Mouse (Mus musculus) heart, postnatal 0 days (tissue): ENCODE data around the gene Mier2. TPM values are rescaled to one million over a fixed set of nuclear protein-coding genes. Genes with fewer than 3 reads are reported as not detected.
A peak's percentile ranks its signal among the peaks of the same experiment; 100 is the strongest.

Source experiments
- ATAC-seq: fragments of 200-750 bp; cut with Nextera tagmentation; 2 replicates; pipeline ENCODE4 v1.8.0; 2017; ENCODE audit warnings: low read depth, moderate number of reproducible peaks, moderate library complexity; ENCODE audit not compliant: insufficient read depth
- DNase-seq: peaks from one replicate; pipeline ENCODE4 v3.0.0-alpha.2; 2016; ENCODE audit warnings: low spot score
- H3K27ac ChIP-seq: fragments of 300-500 bp; sonication (generic); 2 replicates; pipeline ENCODE4 v1.5.1; 2014; ENCODE audit warnings: low read depth, mild to moderate bottlenecking
- H3K27me3 ChIP-seq: fragments of 300-500 bp; sonication (generic); 2 replicates; pipeline ENCODE4 v1.6.1; 2014; ENCODE audit warnings: low read length, mixed read lengths; ENCODE audit not compliant: control insufficient read depth, insufficient read depth
- H3K36me3 ChIP-seq: fragments of 300-500 bp; sonication (generic); replicated peaks from 2 replicates; pipeline ENCODE4 v1.6.1; 2014; ENCODE audit warnings: low read length, mixed read lengths; ENCODE audit not compliant: control insufficient read depth, insufficient read depth
- H3K4me1 ChIP-seq: fragments of 300-500 bp; sonication (generic); 2 replicates; pipeline ENCODE4 v1.6.1; 2014; ENCODE audit warnings: antibody characterized with exemption; ENCODE audit not compliant: control insufficient read depth, insufficient read depth
- H3K4me2 ChIP-seq: fragments of 300-500 bp; sonication (generic); 2 replicates; pipeline ENCODE4 v1.6.1; 2014; ENCODE audit warnings: low read depth, mild to moderate bottlenecking, low read length, moderate library complexity
- H3K4me3 ChIP-seq: fragments of 300-500 bp; sonication (generic); 2 replicates; pipeline ENCODE4 v1.5.1; 2014; ENCODE audit warnings: low read depth, low read length
- H3K9ac ChIP-seq: fragments of 300-500 bp; sonication (generic); replicated peaks from 2 replicates; pipeline ENCODE4 v1.6.1; 2014; ENCODE audit warnings: low read depth, low read length, mixed read lengths
- H3K9me3 ChIP-seq: fragments of 300-500 bp; sonication (generic); replicated peaks from 2 replicates; pipeline ENCODE4 v1.6.1; 2016; ENCODE audit warnings: low read length; ENCODE audit not compliant: control insufficient read depth
- CTCF ChIP-seq: IDR thresholded peaks from 2 replicates; pipeline ENCODE4 v1.5.1; 2016; ENCODE audit warnings: antibody characterized with exemption, control low read depth, low read depth
- EP300 ChIP-seq: IDR thresholded peaks from 2 replicates; pipeline ENCODE4 v1.6.1; 2016; ENCODE audit warnings: antibody characterized with exemption, low read depth
- WGBS: fragments of 180-500 bp; shearing (Covaris S2); extraction: QIAGEN DNeasy Blood & Tissue Kit; methylation state at CpG from one replicate; pipeline ENCODE4 v1.1.7; 2014; 5-methylcytosine and 5-hydroxymethylcytosine counted together
- microRNA-seq: library from miRNA; unstranded; fragments of <30 nt; microRNA quantifications from one replicate; pipeline ENCODE4, GENCODE M21; 2016
- polyA plus RNA-seq: library from polyadenylated mRNA; unstranded; fragments of >200 nt; fragmentation: Nextera tagmentation; extraction: Ambion mirVana; gene quantifications from 2 replicates; pipeline ENCODE4 v1.2.1, GENCODE M21; 2015
- total RNA-seq: library from RNA; depleted of rRNA; stranded (reverse); fragments of >200 nt; gene quantifications from 2 replicates; pipeline ENCODE4 v1.2.3, GENCODE M21; 2014; ENCODE audit warnings: low replicate concordance; rRNA removed

The Mier2 gene
- total and polyA plus RNA-seq, 2 experiments from 2014 or later = 12.0 to 32.7 TPM

DNA sequence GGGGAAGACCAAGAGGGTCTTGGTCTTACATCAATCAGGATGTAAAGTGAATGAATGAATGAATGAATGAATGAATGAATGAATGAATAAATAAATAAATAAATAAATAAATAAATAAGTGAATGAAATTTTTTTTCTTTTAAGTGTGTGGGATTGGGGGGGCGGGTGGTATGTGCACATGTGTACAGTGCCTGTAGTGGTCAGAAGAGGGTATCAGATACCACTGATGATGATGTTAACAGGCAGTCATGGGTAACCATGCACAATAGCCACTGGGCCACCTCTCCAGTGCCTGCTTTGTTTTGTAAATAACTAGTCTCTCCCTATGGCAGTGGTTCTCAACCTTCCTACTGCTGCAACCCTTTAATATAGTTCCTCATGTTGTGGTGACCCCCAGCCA, 30.6 kb downstream of the Mier2 start:
- H3K9me3 ChIP-seq = no peaks in the 10 kb centered on the region
- no peak overlapping the region for H3K4me2 ChIP-seq
- no peak for TF ChIP-seq CTCF
- TF ChIP-seq EP300 = no peak
- H3K4me3 ChIP-seq = no peak overlapping the region
- ATAC-seq (no peak), DNase-seq (no peak)
- WGBS = 70% methylated on average over 1 of the region's 1 CpGs
- no peaks in the 10 kb centered on the region for H3K36me3 ChIP-seq
- no peak overlapping the region for H3K27ac ChIP-seq
- H3K27me3 ChIP-seq = no peaks in the 10 kb centered on the region
- H3K9ac ChIP-seq = no peak overlapping the region
- H3K4me1 ChIP-seq = 0 out of 2 replicates have a peak, but pooled peaks cover 1% of the 10 kb centered on the region

DNA sequence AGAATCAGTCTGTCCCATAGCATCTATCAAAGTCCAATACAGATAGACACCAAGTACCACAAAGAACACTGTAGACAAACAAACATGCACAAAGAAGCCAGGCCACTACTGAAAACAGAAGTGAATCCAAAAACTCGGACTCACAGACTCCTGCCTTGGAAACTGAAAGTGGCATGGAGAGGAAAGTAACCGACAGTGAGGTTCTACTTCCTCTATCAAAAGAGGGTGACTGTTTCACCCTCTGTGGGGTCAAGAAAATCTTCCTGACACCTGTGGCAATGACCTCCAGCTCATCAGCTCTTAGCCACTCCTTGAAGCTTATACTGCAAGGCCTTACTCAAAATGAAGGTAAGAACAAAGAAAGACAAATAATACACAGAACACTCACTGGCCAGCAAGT, 48.3 kb downstream of the Mier2 start:
- WGBS = 66% methylated on average over 2 of the region's 2 CpGs

DNA sequence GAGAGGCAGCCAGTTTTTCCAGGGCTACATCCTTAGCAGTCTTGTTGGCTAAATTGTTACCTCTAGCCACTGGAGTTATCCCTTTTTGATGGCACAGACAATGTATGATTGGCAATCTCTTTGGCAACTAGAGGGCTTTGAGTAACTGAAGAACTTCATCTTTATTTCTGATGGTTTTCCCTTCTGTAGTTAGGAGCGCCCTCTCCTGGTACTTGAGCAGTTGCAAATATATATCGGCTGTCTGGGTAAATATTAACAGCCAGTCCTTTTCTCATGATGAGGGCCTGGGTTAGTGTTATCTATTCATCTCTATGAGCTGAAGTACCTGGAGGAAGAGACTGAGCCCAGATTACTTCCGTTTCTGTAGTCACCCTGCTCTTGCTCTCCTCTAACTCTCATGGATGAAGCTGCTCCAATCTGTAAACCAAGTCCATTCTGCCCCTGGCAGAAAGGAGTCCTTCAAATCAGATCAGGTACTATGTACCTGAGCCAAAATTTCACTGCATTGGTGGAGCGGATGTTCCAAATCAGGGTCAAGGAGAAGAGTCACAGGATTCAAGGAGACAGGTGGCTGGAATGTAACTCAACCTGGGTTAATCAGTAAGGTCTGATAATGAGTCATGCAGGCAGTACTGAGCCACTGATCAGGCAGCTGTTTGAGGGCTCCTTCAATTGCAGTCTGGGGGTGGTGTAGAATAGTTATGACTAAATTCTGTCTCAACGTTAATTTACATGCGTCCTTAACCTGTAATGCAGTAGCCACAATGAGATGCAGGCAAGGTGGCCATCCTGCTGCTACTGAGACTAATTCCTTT, 52.0 kb downstream of the Mier2 start:
- H3K4me2 ChIP-seq = no peak overlapping the region
- H3K36me3 ChIP-seq = no peaks in the 10 kb centered on the region
- DNase-seq = no peak
- H3K27ac ChIP-seq = no peak overlapping the region
- no peaks in the 10 kb centered on the region for H3K27me3 ChIP-seq
- TF ChIP-seq EP300 = no peak
- TF ChIP-seq CTCF = peak; percentile 33
- WGBS = 61% methylated on average over 6 of the region's 6 CpGs
- ATAC-seq = no peak
- H3K4me1 ChIP-seq = no peaks in the 10 kb centered on the region
- no peak overlapping the region for H3K9ac ChIP-seq
- H3K9me3 ChIP-seq = no peaks in the 10 kb centered on the region
- no peak overlapping the region for H3K4me3 ChIP-seq

More for the DNA sequence above, 48.3 kb downstream of the Mier2 start:
- Histone ChIP-seq H3K9ac (no peak overlapping the region), H3K9me3 (no peaks in the 10 kb centered on the region), H3K4me2 (no peak overlapping the region), H3K4me3 (no peak overlapping the region), H3K36me3 (no peaks in the 10 kb centered on the region), H3K4me1 (no peaks in the 10 kb centered on the region), H3K27ac (no peak overlapping the region), H3K27me3 (no peaks in the 10 kb centered on the region)
- no peak for ATAC-seq
- no peak for DNase-seq
- TF ChIP-seq CTCF = no peak
- TF ChIP-seq EP300 = no peak

DNA sequence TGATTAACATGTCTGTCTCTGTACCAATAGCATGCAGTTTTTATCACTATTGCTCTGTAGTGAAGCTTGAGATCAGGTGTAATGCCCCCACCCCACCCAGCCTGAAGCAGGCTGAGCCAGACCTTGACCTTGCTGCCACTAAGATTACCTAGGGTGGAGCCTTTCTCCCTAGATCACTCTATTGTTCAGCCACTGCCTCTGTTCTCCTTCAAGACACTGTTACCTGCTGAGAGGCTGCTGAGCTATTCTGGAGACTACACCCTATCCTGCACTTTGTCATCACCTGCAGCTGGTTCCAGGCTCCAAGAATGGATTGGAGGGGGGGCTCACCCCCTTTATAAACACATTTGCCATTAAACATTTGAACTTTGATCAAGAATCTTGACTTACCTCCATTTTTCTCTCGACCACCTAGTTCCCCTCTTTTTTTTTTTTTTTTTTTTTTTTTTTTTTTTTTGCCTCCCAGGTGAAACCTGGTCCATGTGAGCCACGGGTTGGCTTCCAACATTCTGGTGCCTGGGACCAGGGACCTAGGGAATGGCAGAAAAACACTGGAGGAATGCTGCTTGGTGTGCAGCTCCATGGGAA, 58.2 kb downstream of the Mier2 start:
- ATAC-seq (no peak), DNase-seq (no peak)
- H3K4me1 ChIP-seq = no peaks in the 10 kb centered on the region
- no peak overlapping the region for H3K4me2 ChIP-seq
- H3K4me3 ChIP-seq = no peak overlapping the region
- no peak overlapping the region for H3K9ac ChIP-seq
- H3K27me3 ChIP-seq = no peaks in the 10 kb centered on the region
- H3K27ac ChIP-seq = no peak overlapping the region
- H3K36me3 ChIP-seq = no peaks in the 10 kb centered on the region
- TF ChIP-seq CTCF (no peak), EP300 (no peak)
- 44% methylated on average over 2 of the region's 2 CpGs for WGBS
- H3K9me3 ChIP-seq = no peaks in the 10 kb centered on the region

DNA sequence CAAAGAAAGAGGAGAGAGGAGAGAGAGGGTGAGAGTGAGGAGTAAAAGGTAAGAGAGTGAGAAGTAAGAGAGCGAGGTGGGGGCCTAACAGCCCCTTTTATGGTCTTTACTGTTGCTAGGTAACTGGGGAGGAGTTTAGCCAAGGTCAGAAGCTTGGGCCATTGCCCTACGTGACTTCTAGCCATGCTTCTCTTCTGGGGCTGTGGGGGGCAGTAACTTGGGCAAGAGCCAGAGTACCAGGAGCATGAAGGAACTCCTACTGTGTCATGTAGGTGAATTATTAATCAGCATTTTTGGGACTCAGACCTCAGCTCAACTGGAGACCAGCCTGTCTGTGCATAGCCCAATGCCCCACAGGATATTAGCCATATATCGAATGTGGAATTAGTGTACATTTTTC, 59.1 kb downstream of the Mier2 start:
- no peak for TF ChIP-seq CTCF
- no peak for TF ChIP-seq EP300
- no peaks in the 10 kb centered on the region for H3K9me3 ChIP-seq
- H3K4me3 ChIP-seq = no peak overlapping the region
- no peak overlapping the region for H3K27ac ChIP-seq
- H3K36me3 ChIP-seq = no peaks in the 10 kb centered on the region
- no peaks in the 10 kb centered on the region for H3K4me1 ChIP-seq
- ATAC-seq (no peak), DNase-seq (no peak)
- H3K9ac ChIP-seq = no peak overlapping the region
- 55% methylated on average over 3 of the region's 3 CpGs for WGBS
- H3K27me3 ChIP-seq = no peaks in the 10 kb centered on the region
- H3K4me2 ChIP-seq = no peak overlapping the region

Small RNA genes lying within 50 kb of the gene (microRNA-seq; reads per million reads assigned to microRNA genes)
- gene Mir6909 = 0.54 reads per million

Other genes with a start within 250 kb of the Mier2 start
- gene Vmn2r82, start 198.7 kb downstream of the Mier2 start, total RNA-seq = not detected in 2 replicates
- gene Vmn2r82, start 198.7 kb downstream of the Mier2 start, polyA plus RNA-seq = not detected in 2 replicates
- gene Vmn2r83, start 86.5 kb downstream of the Mier2 start, total RNA-seq = not detected in 2 replicates
- gene Vmn2r83, start 86.5 kb downstream of the Mier2 start, polyA plus RNA-seq = not detected in 2 replicates
- 7.4 and 11.7 TPM in 2 replicates for gene Plpp2, start 21.4 kb downstream of the Mier2 start, total RNA-seq
- 5.0 and 5.1 TPM in 2 replicates for gene Plpp2, start 21.4 kb downstream of the Mier2 start, polyA plus RNA-seq
- gene Theg, start 32.1 kb upstream of the Mier2 start, total RNA-seq = not detected in 2 replicates
- not detected in 2 replicates for gene Theg, start 32.1 kb upstream of the Mier2 start, polyA plus RNA-seq
- not detected in 2 replicates for gene C2cd4c, start 58.8 kb upstream of the Mier2 start, total RNA-seq
- not detected in 2 replicates for gene C2cd4c, start 58.8 kb upstream of the Mier2 start, polyA plus RNA-seq
- 2.7 and 3.1 TPM in 2 replicates for gene Shc2, start 82.7 kb upstream of the Mier2 start, total RNA-seq
- 1.1 and 1.2 TPM in 2 replicates for gene Shc2, start 82.7 kb upstream of the Mier2 start, polyA plus RNA-seq
- gene Odf3l2, start 90.5 kb upstream of the Mier2 start, total RNA-seq = not detected in 2 replicates
- not detected in 2 replicates for gene Odf3l2, start 90.5 kb upstream of the Mier2 start, polyA plus RNA-seq
- not detected in 2 replicates for gene Madcam1, start 109.4 kb upstream of the Mier2 start, total RNA-seq
- 1.3 and 1.4 TPM in 2 replicates for gene Madcam1, start 109.4 kb upstream of the Mier2 start, polyA plus RNA-seq
- gene Tpgs1, start 114.2 kb upstream of the Mier2 start, total RNA-seq = 19.7 and 28.3 TPM in 2 replicates
- 43.6 and 45.3 TPM in 2 replicates for gene Tpgs1, start 114.2 kb upstream of the Mier2 start, polyA plus RNA-seq
- gene Cdc34, start 127.0 kb upstream of the Mier2 start, total RNA-seq = 162 and 183 TPM in 2 replicates
- 115 and 120 TPM in 2 replicates for gene Cdc34, start 127.0 kb upstream of the Mier2 start, polyA plus RNA-seq
- gene Gzmm, start 133.8 kb upstream of the Mier2 start, total RNA-seq = 2.4 and 2.5 TPM in 2 replicates
- 2.1 and 2.8 TPM in 2 replicates for gene Gzmm, start 133.8 kb upstream of the Mier2 start, polyA plus RNA-seq
- 1,449 and 1,606 TPM in 2 replicates for gene Bsg, start 149.3 kb upstream of the Mier2 start, total RNA-seq
- gene Bsg, start 149.3 kb upstream of the Mier2 start, polyA plus RNA-seq = 1,256 and 1,260 TPM in 2 replicates
- gene Hcn2, start 161.4 kb upstream of the Mier2 start, total RNA-seq = 3.5 and 5.5 TPM in 2 replicates
- 0.40 and 0.45 TPM in 2 replicates for gene Hcn2, start 161.4 kb upstream of the Mier2 start, polyA plus RNA-seq
- 36.9 and 56.2 TPM in 2 replicates for gene Polrmt, start 191.4 kb upstream of the Mier2 start, total RNA-seq
- 25.1 and 26.3 TPM in 2 replicates for gene Polrmt, start 191.4 kb upstream of the Mier2 start, polyA plus RNA-seq
- not detected in 2 replicates for gene Fgf22, start 199.9 kb upstream of the Mier2 start, total RNA-seq
- gene Fgf22, start 199.9 kb upstream of the Mier2 start, polyA plus RNA-seq = 0.14 TPM in 1 of 2 replicates, not detected in the other
- 38.6 and 67.5 TPM in 2 replicates for gene Rnf126, start 211.8 kb upstream of the Mier2 start, total RNA-seq
- gene Rnf126, start 211.8 kb upstream of the Mier2 start, polyA plus RNA-seq = 35.9 and 37.6 TPM in 2 replicates
- gene Fstl3, start 222.1 kb upstream of the Mier2 start, total RNA-seq = 21.4 and 28.0 TPM in 2 replicates
- 13.2 and 13.7 TPM in 2 replicates for gene Fstl3, start 222.1 kb upstream of the Mier2 start, polyA plus RNA-seq
- gene Prss57, start 235.8 kb upstream of the Mier2 start, total RNA-seq = 1.3 and 1.4 TPM in 2 replicates
- not detected in 2 replicates for gene Prss57, start 235.8 kb upstream of the Mier2 start, polyA plus RNA-seq
- gene Palm, start 238.4 kb upstream of the Mier2 start, total RNA-seq = 31.2 and 52.3 TPM in 2 replicates
- 39.8 and 44.0 TPM in 2 replicates for gene Palm, start 238.4 kb upstream of the Mier2 start, polyA plus RNA-seq